Mouse (Mus musculus): ENCODE measurements at regions not wholly inside any gene's neighbourhood (a gene's known extent, or its start where the extent isn't known, plus 50 kb on each side); places are given as distances from the start of the nearest gene placed in this dataset.

GRCm38 (mm10) chr14:24575111-24575510, 88.2 kb downstream of the Rps24 start:
- TF ChIP-seq CTCF (IDR thresholded peaks at IDR 0.05; ENCODE audit: low read depth) (no peak), EP300 (optimal IDR thresholded peaks at IDR 0.05) (no peak)

Measured in stomach, postnatal 0 days (tissue).